Mouse (Mus musculus): ENCODE measurements around the gene Gdpgp1.

DNA sequence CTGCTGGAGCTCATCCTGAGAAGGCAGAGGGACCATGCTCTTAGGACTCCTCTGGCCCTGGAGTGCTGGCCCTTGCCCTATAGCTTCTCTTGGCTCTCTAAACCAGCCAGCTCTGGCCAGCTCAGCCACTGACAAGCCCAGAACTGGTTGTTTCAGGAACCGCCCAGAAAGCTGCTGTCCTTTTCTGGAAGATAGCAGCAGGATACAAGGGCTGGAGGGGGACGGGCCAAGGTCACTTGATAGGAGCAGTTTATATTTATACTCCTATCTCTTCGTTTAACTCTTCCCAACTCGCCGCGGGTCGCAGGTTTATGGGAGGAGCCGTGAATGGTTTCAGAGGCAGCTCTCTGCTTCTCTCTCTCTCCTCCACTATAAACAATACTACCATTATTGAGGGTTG is 46.6 kb upstream of the Gdpgp1 start:
- TF ChIP-seq CTCF (IDR thresholded peaks at IDR 0.05; ENCODE audit: extremely low read depth, insufficient read depth, low read length) (no peak), POLR2A (IDR thresholded peaks at IDR 0.05; ENCODE audit: extremely low read depth, insufficient read depth, low read length) (no peak)

Data from cortical plate, adult 2 months (tissue).